Mouse (Mus musculus) gonadal fat pad, adult 2 months (tissue): ENCODE results near the gene Ap2a2. TPM values are rescaled to one million over a fixed set of nuclear protein-coding genes. Genes with fewer than 3 reads are reported as not detected.

ENCODE experiments used
- DNase-seq: peaks from one replicate; pipeline ENCODE4 v3.0.0-alpha.2; 2012; ENCODE audit warnings: low read depth
- polyA plus RNA-seq: library from polyadenylated mRNA; depleted of rRNA; stranded (reverse); fragments of >200 nt; gene quantifications from 2 replicates; pipeline ENCODE4 v1.2.3, GENCODE M21; 2012; rRNA removed

The Ap2a2 gene
- polyA plus RNA-seq: 49.2 and 64.8 TPM in 2 replicates

GRCm38 (mm10) chr7:141561682-141562391 is at the start of gene Ap2a2:
Gene Ap2a2, plus strand, starts transcription at chr7:141562173.
- no peak for DNase-seq

GRCm38 (mm10) chr7:141517638-141518037 is 44.3 kb upstream of the Ap2a2 start:
- no peak for DNase-seq

GRCm38 (mm10) chr7:141518296-141518695 is 43.7 kb upstream of the Ap2a2 start:
- DNase-seq: no peak

- DNase-seq: no peak
Observed at GRCm38 (mm10) chr7:141518926-141519325, 43.0 kb upstream of the Ap2a2 start.

GRCm38 (mm10) chr7:141519795-141520194 is 42.2 kb upstream of the Ap2a2 start:
- DNase-seq: no peak

GRCm38 (mm10) chr7:141523007-141523406 is 39.0 kb upstream of the Ap2a2 start:
- no peak for DNase-seq

- DNase-seq: no peak
Observed at GRCm38 (mm10) chr7:141524271-141524670, 37.7 kb upstream of the Ap2a2 start.

GRCm38 (mm10) chr7:141524760-141525579 is 37.0 kb upstream of the Ap2a2 start:
- no peak for DNase-seq

GRCm38 (mm10) chr7:141525580-141525925 is 36.4 kb upstream of the Ap2a2 start:
- DNase-seq: no peak

- DNase-seq: no peak
Observed at GRCm38 (mm10) chr7:141535570-141535969, 26.4 kb upstream of the Ap2a2 start.

GRCm38 (mm10) chr7:141538852-141539555 is 23.0 kb upstream of the Ap2a2 start:
- no peak for DNase-seq

- DNase-seq: no peak
Observed at GRCm38 (mm10) chr7:141539556-141540311, 22.2 kb upstream of the Ap2a2 start, which contains the start of gene Chid1. Gene Chid1, minus strand, starts transcription at chr7:141539857.

- DNase-seq: no peak
Observed at GRCm38 (mm10) chr7:141540312-141541081, 21.5 kb upstream of the Ap2a2 start.

GRCm38 (mm10) chr7:141541681-141542080 is 20.3 kb upstream of the Ap2a2 start:
- no peak for DNase-seq

GRCm38 (mm10) chr7:141542588-141542987 is 19.4 kb upstream of the Ap2a2 start:
- DNase-seq: no peak

- DNase-seq: no peak
Observed at GRCm38 (mm10) chr7:141544654-141545053, 17.3 kb upstream of the Ap2a2 start.

GRCm38 (mm10) chr7:141549432-141550061 is 12.4 kb upstream of the Ap2a2 start:
- DNase-seq: no peak

GRCm38 (mm10) chr7:141550464-141550863 is 11.5 kb upstream of the Ap2a2 start:
- no peak for DNase-seq

GRCm38 (mm10) chr7:141558329-141558776 is 3.6 kb upstream of the Ap2a2 start:
- no peak for DNase-seq

GRCm38 (mm10) chr7:141558946-141559345 is 3.0 kb upstream of the Ap2a2 start:
- DNase-seq: no peak
